Mouse (Mus musculus) kidney, embryonic 15.5 days (tissue): ENCODE measurements around the gene Dll1. TPM values are rescaled to one million over a fixed set of nuclear protein-coding genes. Genes with fewer than 3 reads are reported as not detected.

Experiments
- ATAC-seq: fragments of 200-750 bp; cut with Nextera tagmentation; replicated peaks from 2 replicates; pipeline ENCODE4 v1.8.0; 2017; ENCODE audit warnings: moderate TSS enrichment; ENCODE audit not compliant: low FRiP score
- H3K27ac ChIP-seq: fragments of 300-500 bp; sonication (generic); 2 replicates; pipeline ENCODE4 v1.5.1; 2015; ENCODE audit warnings: mild to moderate bottlenecking, inconsistent platforms
- H3K27me3 ChIP-seq: fragments of 300-500 bp; sonication (generic); 2 replicates; pipeline ENCODE4 v1.6.1; 2015; ENCODE audit warnings: inconsistent platforms
- H3K36me3 ChIP-seq: fragments of 300-500 bp; sonication (generic); 2 replicates; pipeline ENCODE4 v1.6.1; 2015; ENCODE audit warnings: inconsistent platforms
- H3K4me1 ChIP-seq: fragments of 300-500 bp; sonication (generic); 2 replicates; pipeline ENCODE4 v1.6.1; 2015; ENCODE audit warnings: inconsistent platforms
- H3K4me2 ChIP-seq: fragments of 300-500 bp; sonication (generic); 2 replicates; pipeline ENCODE4 v1.6.1; 2015; ENCODE audit warnings: moderate library complexity, mild to moderate bottlenecking, inconsistent platforms
- H3K4me3 ChIP-seq: fragments of 300-500 bp; sonication (generic); replicated peaks from 2 replicates; pipeline ENCODE4 v1.5.1; 2015; ENCODE audit warnings: mild to moderate bottlenecking, inconsistent platforms
- H3K9ac ChIP-seq: fragments of 300-500 bp; sonication (generic); 2 replicates; pipeline ENCODE4 v1.6.1; 2015; ENCODE audit warnings: mild to moderate bottlenecking, inconsistent platforms
- H3K9me3 ChIP-seq: fragments of 300-500 bp; sonication (generic); replicated peaks from 2 replicates; pipeline ENCODE4 v1.6.1; 2016; ENCODE audit warnings: inconsistent platforms
- WGBS: fragments of 180-500 bp; shearing (Covaris S2); methylation state at CpG from one replicate; pipeline ENCODE4 v1.1.7; 2015; ENCODE audit warnings: mixed read lengths; 5-methylcytosine and 5-hydroxymethylcytosine counted together
- polyA plus RNA-seq: library from polyadenylated mRNA; unstranded; fragments of >200 nt; fragmentation: Nextera tagmentation; extraction: Ambion mirVana; gene quantifications from 2 replicates; pipeline ENCODE4 v1.2.1, GENCODE M21; 2015

Dll1 gene
- polyA plus RNA-seq, 1 experiment from 2014 or later, result 30.9 TPM

GRCm38 (mm10) chr17:15395997-15396675, 19.5 kb upstream of the Dll1 start, which contains the start of gene Fam120b:
Fam120b (plus strand) TSS chr17:15396202.
- peaks cover 19% of the 10 kb centered on the region for H3K27me3 ChIP-seq
- peak within 1 kb of the TSS; percentile 81 for H3K9ac ChIP-seq
- no peaks in the 10 kb centered on the region for H3K36me3 ChIP-seq
- peak within 1 kb of the TSS; percentile 82 for H3K4me2 ChIP-seq
- H3K9me3 ChIP-seq, result no peaks in the 10 kb centered on the region
- H3K27ac ChIP-seq, result peak within 1 kb of the TSS; percentile 93
- H3K4me3 ChIP-seq, result peak within 1 kb of the TSS; percentile 78
- WGBS, result under 1% methylated on average over 31 of the region's 31 CpGs
- peaks cover 17% of the 10 kb centered on the region for H3K4me1 ChIP-seq
- peak; percentile 98 for ATAC-seq

- Histone ChIP-seq H3K9ac (no peak overlapping the region), H3K4me3 (no peak overlapping the region), H3K36me3 (no peaks in the 10 kb centered on the region), H3K9me3 (no peaks in the 10 kb centered on the region), H3K4me1 (no peaks in the 10 kb centered on the region), H3K27me3 (peaks cover 15% of the 10 kb centered on the region), H3K4me2 (0 out of 2 replicates have a peak overlapping the region, but pooled peaks have one; percentile 8), H3K27ac (peak overlapping the region; percentile 14; the same call in 1 of the 2 replicates)
- 69% methylated on average over 8 of the region's 8 CpGs for WGBS
- ATAC-seq, result no peak
Measured at GRCm38 (mm10) chr17:15389356-15389755, 12.7 kb upstream of the Dll1 start.

GRCm38 (mm10) chr17:15388892-15389291, 12.2 kb upstream of the Dll1 start:
- no peak for ATAC-seq

GRCm38 (mm10) chr17:15383360-15383759, 6.7 kb upstream of the Dll1 start:
- Histone ChIP-seq H3K4me3 (no peak overlapping the region), H3K9ac (no peak overlapping the region), H3K36me3 (no peaks in the 10 kb centered on the region), H3K27me3 (peaks cover 47% of the 10 kb centered on the region), H3K4me1 (peaks cover 32% of the 10 kb centered on the region), H3K9me3 (no peaks in the 10 kb centered on the region), H3K4me2 (no peak overlapping the region), H3K27ac (no peak overlapping the region)
- WGBS, result 95% methylated on average over 5 of the region's 5 CpGs
- ATAC-seq, result no peak

More at GRCm38 (mm10) chr17:15388892-15389291, 12.2 kb upstream of the Dll1 start:
- peaks cover 13% of the 10 kb centered on the region for H3K27me3 ChIP-seq
- H3K36me3 ChIP-seq, result no peaks in the 10 kb centered on the region
- 0 out of 2 replicates have a peak overlapping the region, but pooled peaks have one; percentile 13 for H3K27ac ChIP-seq
- WGBS, result 60% methylated on average over 4 of the region's 4 CpGs
- no peaks in the 10 kb centered on the region for H3K9me3 ChIP-seq
- no peaks in the 10 kb centered on the region for H3K4me1 ChIP-seq
- no peak overlapping the region for H3K4me2 ChIP-seq
- H3K9ac ChIP-seq, result no peak overlapping the region
- no peak overlapping the region for H3K4me3 ChIP-seq

GRCm38 (mm10) chr17:15381869-15382660, 5.4 kb upstream of the Dll1 start:
- peaks cover 45% of the 10 kb centered on the region for H3K4me1 ChIP-seq
- H3K27ac ChIP-seq, result no peak overlapping the region
- H3K4me3 ChIP-seq, result no peak overlapping the region
- H3K27me3 ChIP-seq, result peaks cover 59% of the 10 kb centered on the region
- WGBS, result 50% methylated on average over 7 of the region's 7 CpGs
- no peaks in the 10 kb centered on the region for H3K36me3 ChIP-seq
- no peaks in the 10 kb centered on the region for H3K9me3 ChIP-seq
- ATAC-seq, result no peak
- no peak overlapping the region for H3K4me2 ChIP-seq
- H3K9ac ChIP-seq, result no peak overlapping the region

- Histone ChIP-seq H3K4me1 (peaks cover 53% of the 10 kb centered on the region), H3K27ac (peak overlapping the region; percentile 66), H3K27me3 (peaks cover 67% of the 10 kb centered on the region), H3K36me3 (no peaks in the 10 kb centered on the region), H3K9ac (peak overlapping the region; percentile 41), H3K4me2 (peak overlapping the region; percentile 94), H3K9me3 (no peaks in the 10 kb centered on the region), H3K4me3 (peak overlapping the region; percentile 50)
- peak; percentile 31 for ATAC-seq
- whole genome bisulfite sequencing, result 15% methylated on average over 22 of the region's 22 CpGs
Measured at GRCm38 (mm10) chr17:15381092-15381860, 4.6 kb upstream of the Dll1 start.

GRCm38 (mm10) chr17:15380641-15381051, 4.0 kb upstream of the Dll1 start:
- Histone ChIP-seq H3K27ac (peak overlapping the region; percentile 66), H3K4me3 (peak overlapping the region; percentile 50), H3K27me3 (peaks cover 67% of the 10 kb centered on the region), H3K4me1 (peaks cover 55% of the 10 kb centered on the region), H3K36me3 (no peaks in the 10 kb centered on the region), H3K4me2 (peak overlapping the region; percentile 94), H3K9me3 (no peaks in the 10 kb centered on the region), H3K9ac (peak overlapping the region; percentile 41)
- WGBS, result under 1% methylated on average over 27 of the region's 27 CpGs
- ATAC-seq, result 0 out of 2 replicates have a peak, but pooled peaks have one; percentile 11

GRCm38 (mm10) chr17:15379741-15380526, 3.3 kb upstream of the Dll1 start:
- peak overlapping the region; percentile 50 for H3K4me3 ChIP-seq
- no peak for ATAC-seq
- H3K4me1 ChIP-seq, result peaks cover 62% of the 10 kb centered on the region
- H3K36me3 ChIP-seq, result no peaks in the 10 kb centered on the region
- 10% methylated on average over 17 of the region's 17 CpGs for WGBS
- H3K4me2 ChIP-seq, result peak overlapping the region; percentile 94
- H3K27ac ChIP-seq, result 0 out of 2 replicates have a peak overlapping the region, but pooled peaks have one; percentile 66
- H3K9ac ChIP-seq, result 0 out of 2 replicates have a peak overlapping the region, but pooled peaks have one; percentile 41
- no peaks in the 10 kb centered on the region for H3K9me3 ChIP-seq
- H3K27me3 ChIP-seq, result peaks cover 70% of the 10 kb centered on the region

- Histone ChIP-seq H3K9ac (no peak overlapping the region), H3K4me2 (peak overlapping the region; percentile 19), H3K36me3 (no peaks in the 10 kb centered on the region), H3K27ac (0 out of 2 replicates have a peak overlapping the region, but pooled peaks have one; percentile 18), H3K4me3 (no peak overlapping the region), H3K9me3 (no peaks in the 10 kb centered on the region), H3K4me1 (peaks cover 73% of the 10 kb centered on the region), H3K27me3 (peaks cover 84% of the 10 kb centered on the region)
- no peak for ATAC-seq
- 12% methylated on average over 15 of the region's 15 CpGs for WGBS
Measured at GRCm38 (mm10) chr17:15378413-15379109, 1.9 kb upstream of the Dll1 start.

GRCm38 (mm10) chr17:15377901-15378300, 1.2 kb upstream of the Dll1 start:
- Histone ChIP-seq H3K4me2 (peak overlapping the region; percentile 95; the same call in 1 of the 2 replicates), H3K9me3 (no peaks in the 10 kb centered on the region), H3K4me1 (peaks cover 79% of the 10 kb centered on the region), H3K36me3 (no peaks in the 10 kb centered on the region), H3K27ac (peak overlapping the region; percentile 18; the same call in 1 of the 2 replicates), H3K27me3 (peaks cover 86% of the 10 kb centered on the region), H3K4me3 (no peak overlapping the region), H3K9ac (no peak overlapping the region)
- ATAC-seq, result no peak
- 4% methylated on average over 1 of the region's 1 CpGs for WGBS
